Mouse (Mus musculus): ENCODE results near the gene Ankrd34a. TPM values are rescaled to one million over a fixed set of nuclear protein-coding genes. Genes with fewer than 3 reads are reported as not detected.
A peak's percentile ranks its signal among the peaks of the same experiment; 100 is the strongest.

Ankrd34a gene
- polyA plus RNA-seq, 1 experiment from 2014 or later, result 2.2 TPM

- Histone ChIP-seq H3K36me3 (no peaks in the 10 kb centered on the region), H3K4me2 (no peak overlapping the region), H3K4me1 (peaks cover 30% of the 10 kb centered on the region), H3K9me3 (no peaks in the 10 kb centered on the region), H3K9ac (no peak overlapping the region), H3K4me3 (replicated peaks) (no peak overlapping the region), H3K27me3 (replicated peaks) (no peaks in the 10 kb centered on the region), H3K27ac (no peak overlapping the region)
- 68% methylated on average over 19 of the region's 19 CpGs for whole genome bisulfite sequencing
- no peak for ATAC-seq (ENCODE audit: insufficient read depth, low FRiP score, low read depth)
Measured at GRCm38 (mm10) chr3:96573611-96574511, 22.6 kb upstream of the Ankrd34a start.

GRCm38 (mm10) chr3:96575272-96575984, 21.0 kb upstream of the Ankrd34a start:
- Histone ChIP-seq H3K9ac (no peak overlapping the region), H3K4me1 (peaks cover 30% of the 10 kb centered on the region), H3K9me3 (no peaks in the 10 kb centered on the region), H3K4me2 (peak overlapping the region; percentile 46), H3K4me3 (replicated peaks) (no peak overlapping the region), H3K36me3 (no peaks in the 10 kb centered on the region), H3K27me3 (replicated peaks) (no peaks in the 10 kb centered on the region), H3K27ac (peak overlapping the region; percentile 93)
- no peak for ATAC-seq (ENCODE audit: insufficient read depth, low FRiP score, low read depth)
- WGBS, result 85% methylated on average over 8 of the region's 8 CpGs

- peak; percentile 20; the same call in 1 of the 2 replicates for ATAC-seq (ENCODE audit: insufficient read depth, low FRiP score, low read depth)
- Histone ChIP-seq H3K4me3 (replicated peaks) (peak overlapping the region; percentile 18), H3K9ac (no peak overlapping the region), H3K4me2 (peak overlapping the region; percentile 46), H3K9me3 (no peaks in the 10 kb centered on the region), H3K27ac (peak overlapping the region; percentile 93), H3K4me1 (peaks cover 30% of the 10 kb centered on the region), H3K36me3 (no peaks in the 10 kb centered on the region), H3K27me3 (replicated peaks) (no peaks in the 10 kb centered on the region)
- 32% methylated on average over 14 of the region's 14 CpGs for WGBS
Measured at GRCm38 (mm10) chr3:96576005-96576658, 20.3 kb upstream of the Ankrd34a start.

- Histone ChIP-seq H3K36me3 (no peaks in the 10 kb centered on the region), H3K4me1 (peaks cover 27% of the 10 kb centered on the region), H3K4me2 (peak within 1 kb of the TSS; percentile 46), H3K27me3 (replicated peaks) (no peaks in the 10 kb centered on the region), H3K9ac (no peak within 1 kb of the TSS; the same call in 1 of the 2 replicates), H3K9me3 (no peaks in the 10 kb centered on the region), H3K4me3 (replicated peaks) (peak within 1 kb of the TSS; percentile 18), H3K27ac (peak within 1 kb of the TSS; percentile 93)
- WGBS, result 14% methylated on average over 17 of the region's 17 CpGs
- ATAC-seq (ENCODE audit: insufficient read depth, low FRiP score, low read depth), result peak; percentile 88
Measured at GRCm38 (mm10) chr3:96576690-96577541, 19.5 kb upstream of the Ankrd34a start, which contains the start of gene Gm16253. Gene Gm16253, plus strand, starts transcription at chr3:96576984.

- Histone ChIP-seq H3K27ac (peak overlapping the region; percentile 93), H3K4me3 (replicated peaks) (no peak overlapping the region), H3K9me3 (no peaks in the 10 kb centered on the region), H3K36me3 (no peaks in the 10 kb centered on the region), H3K4me2 (peak overlapping the region; percentile 46), H3K27me3 (replicated peaks) (no peaks in the 10 kb centered on the region), H3K4me1 (peaks cover 25% of the 10 kb centered on the region), H3K9ac (no peak overlapping the region; the same call in 1 of the 2 replicates)
- 71% methylated on average over 4 of the region's 4 CpGs for WGBS
- ATAC-seq (ENCODE audit: insufficient read depth, low FRiP score, low read depth), result no peak
Measured at GRCm38 (mm10) chr3:96577566-96577965, 18.9 kb upstream of the Ankrd34a start.

GRCm38 (mm10) chr3:96578561-96579238, 17.7 kb upstream of the Ankrd34a start:
- Histone ChIP-seq H3K4me1 (peaks cover 25% of the 10 kb centered on the region), H3K27ac (no peak overlapping the region)

GRCm38 (mm10) chr3:96579239-96579750, 17.1 kb upstream of the Ankrd34a start:
- ATAC-seq (ENCODE audit: insufficient read depth, low FRiP score, low read depth), result no peak
- H3K9me3 ChIP-seq, result no peaks in the 10 kb centered on the region
- no peak overlapping the region for H3K27ac ChIP-seq
- no peak overlapping the region for H3K9ac ChIP-seq
- 75% methylated on average over 4 of the region's 4 CpGs for WGBS
- no peaks in the 10 kb centered on the region for H3K36me3 ChIP-seq
- H3K4me3 ChIP-seq (replicated peaks), result no peak overlapping the region
- H3K4me2 ChIP-seq, result no peak overlapping the region
- H3K27me3 ChIP-seq (replicated peaks), result no peaks in the 10 kb centered on the region
- peaks cover 25% of the 10 kb centered on the region for H3K4me1 ChIP-seq

More at GRCm38 (mm10) chr3:96578561-96579238, 17.7 kb upstream of the Ankrd34a start:
- 78% methylated on average over 12 of the region's 12 CpGs for WGBS
- no peak overlapping the region for H3K4me2 ChIP-seq
- no peak overlapping the region for H3K4me3 ChIP-seq (replicated peaks)
- H3K9ac ChIP-seq, result no peak overlapping the region
- no peaks in the 10 kb centered on the region for H3K27me3 ChIP-seq (replicated peaks)
- H3K36me3 ChIP-seq, result no peaks in the 10 kb centered on the region
- H3K9me3 ChIP-seq, result no peaks in the 10 kb centered on the region
- ATAC-seq (ENCODE audit: insufficient read depth, low FRiP score, low read depth), result no peak

- 0 out of 2 replicates have a peak overlapping the region, but pooled peaks have one; percentile 12 for H3K4me3 ChIP-seq (replicated peaks)
- H3K9me3 ChIP-seq, result no peaks in the 10 kb centered on the region
- peak; percentile 36; the same call in 1 of the 2 replicates for ATAC-seq (ENCODE audit: insufficient read depth, low FRiP score, low read depth)
- H3K4me1 ChIP-seq, result peaks cover 25% of the 10 kb centered on the region
- H3K27me3 ChIP-seq (replicated peaks), result no peaks in the 10 kb centered on the region
- no peak overlapping the region for H3K9ac ChIP-seq
- peak overlapping the region; percentile 53 for H3K4me2 ChIP-seq
- H3K27ac ChIP-seq, result no peak overlapping the region
- 12% methylated on average over 16 of the region's 16 CpGs for WGBS
- no peaks in the 10 kb centered on the region for H3K36me3 ChIP-seq
Measured at GRCm38 (mm10) chr3:96579885-96580454, 16.5 kb upstream of the Ankrd34a start.

- Histone ChIP-seq H3K4me1 (peaks cover 14% of the 10 kb centered on the region), H3K9me3 (no peaks in the 10 kb centered on the region), H3K36me3 (no peaks in the 10 kb centered on the region), H3K9ac (no peak overlapping the region), H3K4me2 (no peak overlapping the region), H3K27ac (no peak overlapping the region), H3K4me3 (replicated peaks) (no peak overlapping the region), H3K27me3 (replicated peaks) (no peaks in the 10 kb centered on the region)
- no peak for ATAC-seq (ENCODE audit: insufficient read depth, low FRiP score, low read depth)
- 63% methylated on average over 6 of the region's 6 CpGs for WGBS
Measured at GRCm38 (mm10) chr3:96581141-96581540, 15.3 kb upstream of the Ankrd34a start.

- no peak for ATAC-seq (ENCODE audit: insufficient read depth, low FRiP score, low read depth)
- Histone ChIP-seq H3K9me3 (no peaks in the 10 kb centered on the region), H3K4me1 (peaks cover 6% of the 10 kb centered on the region; the same call in 1 of the 2 replicates), H3K9ac (no peak overlapping the region), H3K4me2 (no peak overlapping the region), H3K27me3 (replicated peaks) (no peaks in the 10 kb centered on the region), H3K36me3 (no peaks in the 10 kb centered on the region), H3K27ac (no peak overlapping the region), H3K4me3 (replicated peaks) (no peak overlapping the region)
- WGBS, result 78% methylated on average over 16 of the region's 16 CpGs
Measured at GRCm38 (mm10) chr3:96581771-96582515, 14.5 kb upstream of the Ankrd34a start.
